Mouse (Mus musculus): ENCODE results near the gene Tmppe. TPM values are rescaled to one million over a fixed set of nuclear protein-coding genes. Genes with fewer than 3 reads are reported as not detected.

Gene Tmppe
- polyA plus RNA-seq, 1 experiment: 1.2 TPM

DNA sequence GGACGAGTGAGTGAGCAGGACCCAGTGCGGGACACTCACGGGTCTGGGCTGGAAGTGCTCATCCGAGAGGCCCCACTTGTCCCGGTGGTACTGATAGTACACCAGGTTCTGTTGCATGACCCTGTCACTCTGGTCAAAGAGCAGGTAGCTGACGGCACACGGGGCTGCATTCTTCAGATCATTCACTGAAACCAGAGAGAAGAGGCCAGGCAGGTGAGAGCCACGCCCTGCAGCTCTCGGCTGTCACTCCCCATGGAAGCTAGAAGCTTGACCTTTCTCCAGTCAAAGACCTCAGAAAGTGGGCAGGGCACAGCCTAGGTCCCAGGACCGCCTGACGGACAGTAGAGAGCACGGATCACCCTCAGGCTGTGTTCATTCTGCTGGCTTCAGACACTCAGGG is 21.0 kb upstream of the Tmppe start:
- Histone ChIP-seq H3K27ac (ENCODE audit: control insufficient read depth, insufficient read depth, low read depth, low read length) (no peak overlapping the region), H3K27me3 (ENCODE audit: control insufficient read depth, insufficient read depth, low read length) (no peaks in the 10 kb centered on the region), H3K36me3 (ENCODE audit: control insufficient read depth, insufficient read depth, low read length) (no peaks in the 10 kb centered on the region; the same call in 1 of the 2 replicates), H3K4me1 (ENCODE audit: control insufficient read depth, insufficient read depth, low read length) (no peaks in the 10 kb centered on the region; the same call in 1 of the 2 replicates), H3K4me3 (ENCODE audit: control insufficient read depth, low read depth, low read length) (no peak overlapping the region)
- no peak for TF ChIP-seq CTCF (IDR thresholded peaks at IDR 0.05; ENCODE audit: control insufficient read depth, insufficient read depth, insufficient replicate concordance, low read depth, low read length)
- no peak for TF ChIP-seq POLR2A (IDR thresholded peaks at IDR 0.05; ENCODE audit: control insufficient read depth, low read depth, low read length)

DNA sequence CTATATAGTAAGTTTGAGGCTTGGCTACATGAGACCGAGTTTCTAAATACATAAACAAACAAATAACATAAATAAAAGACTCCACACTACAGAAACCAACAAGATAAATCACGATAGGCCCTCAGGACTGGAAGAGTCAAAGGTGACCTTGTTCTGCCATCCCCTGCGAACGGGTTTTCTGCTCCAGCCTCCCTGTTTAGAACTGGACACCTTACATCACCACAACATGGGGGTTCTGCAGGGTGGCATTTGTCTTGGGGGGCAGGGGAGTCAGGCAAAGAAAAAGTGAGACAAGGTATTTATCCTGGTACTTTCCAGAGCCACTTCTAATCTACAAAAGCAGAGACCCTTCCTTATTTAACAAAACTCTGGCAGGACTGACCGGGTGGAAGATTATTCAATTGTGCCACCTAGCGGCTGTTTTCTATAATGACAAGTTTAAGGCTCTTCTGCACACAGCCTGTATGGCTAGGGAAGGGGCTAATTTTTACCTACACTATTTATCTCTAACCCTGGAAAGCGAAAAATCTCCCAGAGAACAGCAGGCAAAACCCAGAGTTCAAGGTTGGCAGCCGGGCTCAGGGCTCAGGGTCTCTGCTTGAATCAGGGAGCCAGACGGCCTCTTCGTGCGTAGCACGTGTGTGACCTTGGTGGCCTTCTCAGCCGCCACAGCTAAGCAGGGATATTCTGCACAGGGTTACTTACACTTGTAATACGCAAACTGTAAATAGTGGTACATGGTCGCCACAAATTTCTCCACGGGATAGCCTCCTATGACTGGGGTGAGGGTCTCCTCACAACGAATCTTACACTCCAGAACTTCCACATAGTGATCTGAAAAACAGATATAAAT is 19.8 kb upstream of the Tmppe start:
- Histone ChIP-seq H3K4me1 (ENCODE audit: control insufficient read depth, insufficient read depth, low read length) (peaks cover 2% of the 10 kb centered on the region; the same call in 1 of the 2 replicates), H3K27ac (ENCODE audit: control insufficient read depth, insufficient read depth, low read depth, low read length) (no peak overlapping the region), H3K36me3 (ENCODE audit: control insufficient read depth, insufficient read depth, low read length) (no peaks in the 10 kb centered on the region), H3K27me3 (ENCODE audit: control insufficient read depth, insufficient read depth, low read length) (no peaks in the 10 kb centered on the region), H3K4me3 (ENCODE audit: control insufficient read depth, low read depth, low read length) (no peak overlapping the region)
- TF ChIP-seq CTCF (IDR thresholded peaks at IDR 0.05; ENCODE audit: control insufficient read depth, insufficient read depth, insufficient replicate concordance, low read depth, low read length) (no peak), POLR2A (IDR thresholded peaks at IDR 0.05; ENCODE audit: control insufficient read depth, low read depth, low read length) (no peak)

DNA sequence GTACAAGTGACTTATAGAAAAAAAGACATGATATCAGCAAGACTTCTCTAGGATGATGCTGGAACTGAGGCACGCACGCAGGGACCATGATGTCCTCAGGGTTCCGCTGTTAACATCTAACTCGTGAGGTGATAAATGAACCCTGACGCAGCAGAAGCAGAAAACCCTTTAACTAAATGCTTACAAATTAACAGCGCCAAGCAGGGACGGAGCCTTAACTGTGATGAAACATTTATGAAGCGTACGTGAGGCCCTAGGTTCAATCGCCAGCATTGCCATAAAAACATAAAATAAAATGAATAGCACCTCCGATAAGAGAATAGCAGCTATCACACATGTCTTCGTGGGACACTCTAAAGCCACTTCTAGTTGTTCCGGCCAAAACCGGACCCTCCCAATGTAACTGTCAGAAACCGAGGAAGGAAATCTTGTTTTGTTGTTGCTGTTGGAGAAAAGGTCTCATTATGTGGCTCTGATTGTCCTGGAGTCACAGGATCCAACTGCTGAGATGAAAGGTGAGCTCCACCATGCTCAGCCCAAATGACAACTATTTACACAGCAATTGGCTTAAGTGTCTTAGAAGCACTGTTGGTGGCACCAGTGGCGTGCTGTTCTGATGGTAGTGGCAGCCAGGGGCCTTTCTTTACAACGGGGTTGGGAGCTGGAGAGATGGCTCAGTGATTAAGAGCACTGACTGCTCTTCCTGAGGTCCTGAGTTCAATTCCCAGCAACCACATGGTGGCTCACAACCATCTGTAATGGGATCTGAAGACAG is 17.8 kb upstream of the Tmppe start:
- TF ChIP-seq POLR2A (IDR thresholded peaks at IDR 0.05; ENCODE audit: control insufficient read depth, low read depth, low read length) (no peak), CTCF (IDR thresholded peaks at IDR 0.05; ENCODE audit: control insufficient read depth, insufficient read depth, insufficient replicate concordance, low read depth, low read length) (no peak)
- no peaks in the 10 kb centered on the region for H3K27me3 ChIP-seq (ENCODE audit: control insufficient read depth, insufficient read depth, low read length)
- H3K4me1 ChIP-seq (ENCODE audit: control insufficient read depth, insufficient read depth, low read length): peaks cover 6% of the 10 kb centered on the region; the same call in 1 of the 2 replicates
- no peaks in the 10 kb centered on the region for H3K36me3 ChIP-seq (ENCODE audit: control insufficient read depth, insufficient read depth, low read length)
- H3K4me3 ChIP-seq (ENCODE audit: control insufficient read depth, low read depth, low read length): no peak overlapping the region
- H3K27ac ChIP-seq (ENCODE audit: control insufficient read depth, insufficient read depth, low read depth, low read length): no peak overlapping the region

DNA sequence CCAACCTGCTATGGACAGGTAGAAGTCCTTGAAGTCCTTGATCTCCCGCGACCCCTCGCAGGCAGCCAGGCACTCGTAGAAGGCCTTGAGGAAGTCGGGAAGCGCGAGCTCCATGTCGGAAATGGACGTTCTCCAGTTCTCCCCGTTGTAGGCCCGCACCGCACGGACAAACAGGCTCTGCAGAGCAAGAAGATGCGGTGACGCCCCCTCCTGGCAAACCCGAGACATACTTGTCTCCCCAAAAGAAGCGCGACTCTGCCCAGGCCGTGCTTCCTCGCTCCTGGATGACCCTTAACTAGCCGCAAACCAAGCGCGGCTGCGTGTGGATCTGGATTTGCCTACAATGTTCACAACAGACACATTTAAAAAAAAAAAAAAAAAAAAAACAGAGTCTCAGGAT is 16.2 kb upstream of the Tmppe start:
- Histone ChIP-seq H3K4me3 (ENCODE audit: control insufficient read depth, low read depth, low read length) (peak overlapping the region; percentile 33; the same call in 1 of the 2 replicates), H3K27ac (ENCODE audit: control insufficient read depth, insufficient read depth, low read depth, low read length) (no peak overlapping the region), H3K4me1 (ENCODE audit: control insufficient read depth, insufficient read depth, low read length) (peaks cover 10% of the 10 kb centered on the region), H3K36me3 (ENCODE audit: control insufficient read depth, insufficient read depth, low read length) (no peaks in the 10 kb centered on the region), H3K27me3 (ENCODE audit: control insufficient read depth, insufficient read depth, low read length) (no peaks in the 10 kb centered on the region)
- TF ChIP-seq POLR2A (IDR thresholded peaks at IDR 0.05; ENCODE audit: control insufficient read depth, low read depth, low read length) (no peak), CTCF (IDR thresholded peaks at IDR 0.05; ENCODE audit: control insufficient read depth, insufficient read depth, insufficient replicate concordance, low read depth, low read length) (peak; percentile 24; the same call in 1 of the 2 replicates)

DNA sequence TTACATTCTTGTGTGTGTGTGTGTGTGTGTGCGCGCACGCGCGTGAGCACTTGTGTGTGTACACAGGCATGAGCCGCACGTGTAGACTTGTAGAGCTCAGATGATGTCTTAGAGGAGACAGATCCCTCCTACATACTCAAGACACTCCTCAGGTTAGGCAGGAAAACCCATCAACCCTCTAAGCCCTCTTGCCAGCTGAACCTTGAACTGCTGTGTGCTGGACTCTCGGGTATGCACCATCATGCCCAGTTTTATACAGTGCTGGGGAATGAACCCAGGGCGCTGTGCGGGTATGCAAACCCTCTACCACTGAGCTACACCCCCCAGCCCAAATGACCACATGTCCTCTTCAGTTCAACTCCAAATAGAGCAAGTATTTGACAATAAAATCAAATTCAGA is 15.7 kb upstream of the Tmppe start:
- Histone ChIP-seq H3K27me3 (ENCODE audit: control insufficient read depth, insufficient read depth, low read length) (no peaks in the 10 kb centered on the region), H3K4me3 (ENCODE audit: control insufficient read depth, low read depth, low read length) (no peak overlapping the region), H3K36me3 (ENCODE audit: control insufficient read depth, insufficient read depth, low read length) (no peaks in the 10 kb centered on the region), H3K4me1 (ENCODE audit: control insufficient read depth, insufficient read depth, low read length) (peaks cover 11% of the 10 kb centered on the region), H3K27ac (ENCODE audit: control insufficient read depth, insufficient read depth, low read depth, low read length) (no peak overlapping the region)
- TF ChIP-seq POLR2A (IDR thresholded peaks at IDR 0.05; ENCODE audit: control insufficient read depth, low read depth, low read length) (no peak), CTCF (IDR thresholded peaks at IDR 0.05; ENCODE audit: control insufficient read depth, insufficient read depth, insufficient replicate concordance, low read depth, low read length) (no peak)

DNA sequence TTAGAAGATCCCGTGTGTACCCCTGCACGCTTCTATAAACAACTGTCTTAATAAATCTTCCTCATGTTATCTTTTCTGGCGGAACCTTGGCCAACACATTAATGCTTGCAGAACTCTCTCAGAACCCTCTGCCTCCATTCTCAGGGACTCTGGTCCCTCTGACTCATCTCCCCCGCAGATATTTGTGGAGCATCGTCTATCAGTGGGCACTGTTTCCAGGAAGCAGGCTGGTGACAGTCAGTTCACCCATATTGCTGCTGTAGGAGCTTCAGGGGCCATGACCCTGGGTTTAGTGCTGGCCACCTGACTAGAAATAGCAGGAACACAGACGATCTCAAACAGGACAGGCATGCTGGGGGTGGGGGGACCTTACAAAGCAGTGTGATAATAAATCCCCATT is 13.8 kb upstream of the Tmppe start:
- TF ChIP-seq POLR2A (IDR thresholded peaks at IDR 0.05; ENCODE audit: control insufficient read depth, low read depth, low read length) (no peak), CTCF (IDR thresholded peaks at IDR 0.05; ENCODE audit: control insufficient read depth, insufficient read depth, insufficient replicate concordance, low read depth, low read length) (no peak)
- no peak overlapping the region for H3K4me3 ChIP-seq (ENCODE audit: control insufficient read depth, low read depth, low read length)
- H3K4me1 ChIP-seq (ENCODE audit: control insufficient read depth, insufficient read depth, low read length): peaks cover 16% of the 10 kb centered on the region
- no peaks in the 10 kb centered on the region for H3K36me3 ChIP-seq (ENCODE audit: control insufficient read depth, insufficient read depth, low read length)
- no peak overlapping the region for H3K27ac ChIP-seq (ENCODE audit: control insufficient read depth, insufficient read depth, low read depth, low read length)
- no peaks in the 10 kb centered on the region for H3K27me3 ChIP-seq (ENCODE audit: control insufficient read depth, insufficient read depth, low read length)

DNA sequence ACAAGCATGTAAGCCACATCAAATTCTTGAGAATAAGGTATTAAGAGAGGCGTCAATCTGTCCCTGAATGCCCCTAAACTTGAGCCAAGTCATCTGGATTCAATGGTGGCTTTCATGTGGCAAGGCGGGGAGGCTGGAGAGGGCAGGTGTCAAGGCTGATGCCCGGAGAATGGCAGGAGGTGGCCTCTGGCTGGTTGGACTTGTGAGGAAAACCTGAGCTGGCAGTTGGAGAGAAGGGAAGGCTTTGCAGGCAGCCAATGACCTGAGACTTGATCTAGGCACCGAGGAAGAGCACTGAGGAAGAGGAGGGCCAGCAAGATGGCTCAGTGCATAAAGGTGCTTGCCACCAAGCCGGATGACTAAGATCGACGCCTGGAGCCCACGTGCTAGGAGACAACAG is 12.6 kb upstream of the Tmppe start:
- no peaks in the 10 kb centered on the region for H3K36me3 ChIP-seq (ENCODE audit: control insufficient read depth, insufficient read depth, low read length)
- H3K27me3 ChIP-seq (ENCODE audit: control insufficient read depth, insufficient read depth, low read length): no peaks in the 10 kb centered on the region
- H3K4me3 ChIP-seq (ENCODE audit: control insufficient read depth, low read depth, low read length): no peak overlapping the region
- peaks cover 16% of the 10 kb centered on the region for H3K4me1 ChIP-seq (ENCODE audit: control insufficient read depth, insufficient read depth, low read length)
- TF ChIP-seq POLR2A (IDR thresholded peaks at IDR 0.05; ENCODE audit: control insufficient read depth, low read depth, low read length) (no peak), CTCF (IDR thresholded peaks at IDR 0.05; ENCODE audit: control insufficient read depth, insufficient read depth, insufficient replicate concordance, low read depth, low read length) (no peak)
- H3K27ac ChIP-seq (ENCODE audit: control insufficient read depth, insufficient read depth, low read depth, low read length): no peak overlapping the region; the same call in 1 of the 2 replicates

Measured in testis, adult 2 months (tissue).